Mouse (Mus musculus) hindbrain, embryonic 10.5 days (tissue): ENCODE data around the gene Smr3a. TPM values are rescaled to one million over a fixed set of nuclear protein-coding genes. Genes with fewer than 3 reads are reported as not detected.

Source experiments
- DNase-seq: peaks from one replicate; pipeline ENCODE4 v3.0.0-alpha.2; 2017; ENCODE audit warnings: low spot score
- H3K27ac ChIP-seq: fragments of 300-500 bp; sonication (generic); 2 replicates; pipeline ENCODE4 v1.5.1; 2016; ENCODE audit warnings: mild to moderate bottlenecking, moderate library complexity
- H3K27me3 ChIP-seq: fragments of 300-500 bp; sonication (generic); 2 replicates; pipeline ENCODE4 v1.6.1; 2016; ENCODE audit warnings: mild to moderate bottlenecking; ENCODE audit not compliant: poor library complexity, insufficient read depth, severe bottlenecking
- H3K36me3 ChIP-seq: fragments of 300-500 bp; sonication (generic); 2 replicates; pipeline ENCODE4 v1.6.1; 2016; ENCODE audit warnings: mild to moderate bottlenecking, moderate library complexity
- H3K4me1 ChIP-seq: fragments of 300-500 bp; sonication (generic); replicated peaks from 2 replicates; pipeline ENCODE4 v1.6.1; 2016; ENCODE audit warnings: mild to moderate bottlenecking
- H3K4me3 ChIP-seq: fragments of 300-500 bp; sonication (generic); 2 replicates; pipeline ENCODE4 v1.5.1; 2016; ENCODE audit warnings: mild to moderate bottlenecking, moderate library complexity
- H3K9me3 ChIP-seq: fragments of 300-500 bp; sonication (generic); 2 replicates; pipeline ENCODE4 v1.6.1; 2016; ENCODE audit warnings: mild to moderate bottlenecking, moderate library complexity
- WGBS: fragments of 180-500 bp; shearing (Covaris S2); methylation state at CpG from one replicate; pipeline ENCODE4 v1.1.7; 2016; 5-methylcytosine and 5-hydroxymethylcytosine counted together
- polyA plus RNA-seq: library from polyadenylated mRNA; unstranded; fragments of >200 nt; fragmentation: Nextera tagmentation; extraction: Ambion mirVana; gene quantifications from 2 replicates; pipeline ENCODE4 v1.2.1, GENCODE M21; 2016

The Smr3a gene
- not detected in 2 replicates for polyA plus RNA-seq

GRCm38 (mm10) chr5:88002249-88002648 is at the start of gene Smr3a:
Smr3a (plus strand) TSS chr5:88002549.
- WGBS = 93% methylated on average over 3 of the region's 3 CpGs
- Histone ChIP-seq H3K27ac (no peak within 1 kb of the TSS), H3K4me3 (no peak within 1 kb of the TSS), H3K9me3 (no peaks in the 10 kb centered on the region), H3K4me1 (no peaks in the 10 kb centered on the region), H3K27me3 (no peaks in the 10 kb centered on the region), H3K36me3 (no peaks in the 10 kb centered on the region)
- no peak for DNase-seq

DNA sequence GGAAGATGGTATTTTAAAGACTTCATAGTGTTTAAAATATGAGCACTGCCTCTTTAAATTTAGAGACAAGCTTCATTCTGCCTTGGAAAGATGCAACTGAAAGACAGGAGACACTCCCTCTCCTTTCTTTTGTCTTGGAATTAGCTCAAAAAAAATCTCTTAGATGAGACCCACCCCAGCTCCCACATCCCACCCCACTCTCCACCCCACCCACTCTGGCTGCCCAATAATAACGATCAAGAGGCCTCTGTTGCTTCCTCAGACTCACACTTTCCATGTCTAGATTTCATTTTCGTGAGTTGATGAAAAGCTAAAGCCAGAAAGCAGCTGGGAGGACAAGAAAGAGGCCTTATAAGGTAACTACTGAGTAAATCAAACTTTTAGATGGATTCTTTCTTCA is 33.1 kb upstream of the Smr3a start, which contains the start of the genes 2310003L06Rik and Gm28434:
2310003L06Rik (plus strand) TSS at position 259 of the 400 bp plus-strand sequence.
Gm28434 (plus strand) TSS at position 317 of the 400 bp plus-strand sequence.
- no peak for DNase-seq
- H3K27me3 ChIP-seq = no peaks in the 10 kb centered on the region
- H3K27ac ChIP-seq = no peak within 1 kb of the TSS
- no peaks in the 10 kb centered on the region for H3K4me1 ChIP-seq
- WGBS = 72% methylated on average over 2 of the region's 2 CpGs
- H3K4me3 ChIP-seq = no peak within 1 kb of the TSS
- no peaks in the 10 kb centered on the region for H3K9me3 ChIP-seq
- H3K36me3 ChIP-seq = no peaks in the 10 kb centered on the region

- Histone ChIP-seq H3K27me3 (no peaks in the 10 kb centered on the region), H3K4me1 (no peaks in the 10 kb centered on the region), H3K27ac (no peak within 1 kb of the TSS), H3K4me3 (no peak within 1 kb of the TSS), H3K9me3 (no peaks in the 10 kb centered on the region), H3K36me3 (no peaks in the 10 kb centered on the region)
- DNase-seq = no peak
- WGBS = 90% methylated on average over 3 of the region's 3 CpGs
Observed at GRCm38 (mm10) chr5:87979139-87979538, 23.2 kb upstream of the Smr3a start, which contains the start of gene Cabs1. Cabs1 (plus strand) TSS chr5:87979439.

GRCm38 (mm10) chr5:87982468-87983214 is 19.7 kb upstream of the Smr3a start:
- no peaks in the 10 kb centered on the region for H3K36me3 ChIP-seq
- 65% methylated on average over 3 of the region's 3 CpGs for WGBS
- no peaks in the 10 kb centered on the region for H3K9me3 ChIP-seq
- H3K27me3 ChIP-seq = no peaks in the 10 kb centered on the region
- H3K4me3 ChIP-seq = no peak overlapping the region
- no peak overlapping the region for H3K27ac ChIP-seq
- no peaks in the 10 kb centered on the region for H3K4me1 ChIP-seq
- DNase-seq = no peak

DNA sequence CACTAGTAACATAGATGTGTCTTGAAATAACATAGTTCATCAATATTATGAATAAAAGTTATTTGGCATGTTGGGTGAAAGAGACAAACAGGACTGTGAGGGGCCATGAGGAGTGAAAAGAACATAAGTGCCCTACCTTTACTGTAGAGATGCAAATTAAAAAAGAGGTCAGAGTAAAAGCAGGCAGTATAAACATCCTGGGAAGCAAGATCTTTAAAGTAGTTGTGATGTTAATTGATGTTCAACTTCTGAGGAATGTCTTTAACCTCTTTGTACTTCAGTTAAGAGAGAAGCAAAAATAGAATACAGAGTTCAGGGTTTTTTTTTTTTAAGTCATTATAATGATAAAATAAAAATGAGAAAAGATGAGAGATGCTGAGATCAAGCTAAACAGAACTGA is 2.9 kb downstream of the Smr3a start:
- Histone ChIP-seq H3K27me3 (no peaks in the 10 kb centered on the region), H3K36me3 (no peaks in the 10 kb centered on the region), H3K27ac (no peak overlapping the region), H3K9me3 (no peaks in the 10 kb centered on the region), H3K4me3 (no peak overlapping the region), H3K4me1 (no peaks in the 10 kb centered on the region)
- DNase-seq = no peak

Other genes with a start within 250 kb of the Smr3a start
- gene Csn1s2a, start 228.0 kb upstream of the Smr3a start, polyA plus RNA-seq = not detected in 2 replicates
- gene Csn1s2b, start 194.5 kb upstream of the Smr3a start, polyA plus RNA-seq = not detected in 2 replicates
- gene Prr27, start 176.9 kb upstream of the Smr3a start, polyA plus RNA-seq = not detected in 2 replicates
- gene Odam, start 117.5 kb upstream of the Smr3a start, polyA plus RNA-seq = not detected in 2 replicates
- 0.26 and 0.66 TPM in 2 replicates for gene Csn3, start 77.0 kb upstream of the Smr3a start, polyA plus RNA-seq
- not detected in 2 replicates for gene 2310003L06Rik, start 33.1 kb upstream of the Smr3a start, polyA plus RNA-seq
- not detected in 2 replicates for gene Gm28434, start 33.0 kb upstream of the Smr3a start, polyA plus RNA-seq
- gene Cabs1, start 23.1 kb upstream of the Smr3a start, polyA plus RNA-seq = not detected in 2 replicates
- not detected in 2 replicates for gene Smr2, start 84.0 kb downstream of the Smr3a start, polyA plus RNA-seq
- not detected in 2 replicates for gene Gm11116, start 109.0 kb downstream of the Smr3a start, polyA plus RNA-seq
- not detected in 2 replicates for gene Gm11115, start 151.6 kb downstream of the Smr3a start, polyA plus RNA-seq